Mouse (Mus musculus): ENCODE data around the gene Ebf1. TPM values are rescaled to one million over a fixed set of nuclear protein-coding genes. Genes with fewer than 3 reads are reported as not detected.

Ebf1 gene
- polyA plus RNA-seq, 1 experiment from 2014 or later: 111 TPM

GRCm38 (mm10) chr11:44622023-44622731 lies 5.1 kb downstream of the Ebf1 start:
- H3K9ac ChIP-seq (ENCODE audit: low read depth, low read length): 0 out of 2 replicates have a peak overlapping the region, but pooled peaks have one; percentile 7
- H3K4me1 ChIP-seq (replicated peaks; ENCODE audit: control insufficient read depth, insufficient read depth, low read length): peaks cover 5% of the 10 kb centered on the region; the same call in 1 of the 2 replicates
- DNase-seq (ENCODE audit: low spot score) (peak; percentile 64), ATAC-seq (ENCODE audit: low FRiP score) (no peak)
- peaks cover 8% of the 10 kb centered on the region; the same call in 1 of the 2 replicates for H3K27me3 ChIP-seq (ENCODE audit: control insufficient read depth, insufficient read depth, low read length)
- peak overlapping the region; percentile 50 for H3K4me2 ChIP-seq (replicated peaks; ENCODE audit: low read depth, low read length)
- no peak overlapping the region for H3K27ac ChIP-seq (ENCODE audit: low read depth, low read length)
- no peaks in the 10 kb centered on the region for H3K9me3 ChIP-seq (ENCODE audit: control insufficient read depth, low read length)
- H3K36me3 ChIP-seq (ENCODE audit: control insufficient read depth, insufficient read depth, low read length): no peaks in the 10 kb centered on the region
- H3K4me3 ChIP-seq (ENCODE audit: low read depth, low read length): peak overlapping the region; percentile 24; the same call in 1 of the 2 replicates
- WGBS: 23% methylated on average over 11 of the region's 11 CpGs

DNA sequence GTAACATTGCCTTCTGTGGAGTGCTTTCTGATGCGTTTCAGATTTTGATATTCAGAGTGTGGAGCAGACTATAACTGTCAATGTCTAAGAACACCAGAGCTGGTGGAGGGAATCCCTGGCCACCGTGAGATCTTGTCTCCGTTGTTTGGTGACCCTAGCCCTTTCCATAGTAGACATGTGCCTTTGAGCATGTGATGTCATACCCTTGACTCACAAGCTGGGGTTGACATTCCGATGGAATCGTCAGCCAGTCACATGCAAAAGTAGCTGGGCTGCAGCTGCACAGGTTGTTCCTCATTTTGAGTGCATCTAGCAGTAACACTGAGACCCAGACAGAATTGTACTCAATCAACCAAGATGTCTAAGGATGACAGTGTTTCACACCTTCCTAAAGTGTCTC lies 7.4 kb downstream of the Ebf1 start:
- Histone ChIP-seq H3K27me3 (ENCODE audit: control insufficient read depth, insufficient read depth, low read length) (peaks cover 8% of the 10 kb centered on the region; the same call in 1 of the 2 replicates), H3K27ac (ENCODE audit: low read depth, low read length) (no peak overlapping the region), H3K4me2 (replicated peaks; ENCODE audit: low read depth, low read length) (no peak overlapping the region), H3K4me3 (ENCODE audit: low read depth, low read length) (no peak overlapping the region), H3K4me1 (replicated peaks; ENCODE audit: control insufficient read depth, insufficient read depth, low read length) (peaks cover 8% of the 10 kb centered on the region; the same call in 1 of the 2 replicates), H3K36me3 (ENCODE audit: control insufficient read depth, insufficient read depth, low read length) (no peaks in the 10 kb centered on the region), H3K9me3 (ENCODE audit: control insufficient read depth, low read length) (no peaks in the 10 kb centered on the region), H3K9ac (ENCODE audit: low read depth, low read length) (no peak overlapping the region)
- WGBS: 72% methylated on average over 5 of the region's 5 CpGs
- ATAC-seq (ENCODE audit: low FRiP score) (no peak), DNase-seq (ENCODE audit: low spot score) (no peak)

DNA sequence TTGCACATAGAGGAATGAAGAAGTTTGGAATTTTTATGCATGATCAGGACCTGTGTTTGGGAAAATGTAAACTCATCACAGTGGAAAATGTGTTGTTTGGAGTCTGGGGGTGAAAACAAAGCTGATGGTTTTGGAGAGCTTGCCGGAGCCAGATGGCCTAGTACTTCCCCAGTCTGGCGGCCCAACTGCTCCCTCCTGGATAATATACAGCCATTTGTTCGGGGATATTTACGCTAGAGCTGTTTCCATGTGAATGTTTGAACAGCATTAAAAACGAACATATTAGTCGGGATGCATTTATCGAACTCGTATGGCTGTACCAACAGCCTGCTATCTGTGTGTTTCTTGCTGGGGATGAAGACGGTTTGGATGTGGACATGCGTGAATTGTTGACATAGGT lies 8.9 kb downstream of the Ebf1 start:
- DNase-seq (ENCODE audit: low spot score) (no peak), ATAC-seq (ENCODE audit: low FRiP score) (no peak)
- Histone ChIP-seq H3K27me3 (ENCODE audit: control insufficient read depth, insufficient read depth, low read length) (peaks cover 7% of the 10 kb centered on the region; the same call in 1 of the 2 replicates), H3K9ac (ENCODE audit: low read depth, low read length) (no peak overlapping the region), H3K4me1 (replicated peaks; ENCODE audit: control insufficient read depth, insufficient read depth, low read length) (peaks cover 8% of the 10 kb centered on the region; the same call in 1 of the 2 replicates), H3K4me2 (replicated peaks; ENCODE audit: low read depth, low read length) (no peak overlapping the region), H3K27ac (ENCODE audit: low read depth, low read length) (no peak overlapping the region), H3K9me3 (ENCODE audit: control insufficient read depth, low read length) (no peaks in the 10 kb centered on the region), H3K4me3 (ENCODE audit: low read depth, low read length) (no peak overlapping the region), H3K36me3 (ENCODE audit: control insufficient read depth, insufficient read depth, low read length) (no peaks in the 10 kb centered on the region)
- 77% methylated on average over 10 of the region's 10 CpGs for WGBS

- 0 out of 2 replicates have a peak, but pooled peaks cover 3% of the 10 kb centered on the region for H3K4me1 ChIP-seq (replicated peaks; ENCODE audit: control insufficient read depth, insufficient read depth, low read length)
- H3K27me3 ChIP-seq (ENCODE audit: control insufficient read depth, insufficient read depth, low read length): no peaks in the 10 kb centered on the region
- H3K27ac ChIP-seq (ENCODE audit: low read depth, low read length): 0 out of 2 replicates have a peak overlapping the region, but pooled peaks have one; percentile 17
- no peaks in the 10 kb centered on the region for H3K9me3 ChIP-seq (ENCODE audit: control insufficient read depth, low read length)
- H3K9ac ChIP-seq (ENCODE audit: low read depth, low read length): no peak overlapping the region
- H3K36me3 ChIP-seq (ENCODE audit: control insufficient read depth, insufficient read depth, low read length): no peaks in the 10 kb centered on the region
- H3K4me2 ChIP-seq (replicated peaks; ENCODE audit: low read depth, low read length): no peak overlapping the region
- no peak overlapping the region for H3K4me3 ChIP-seq (ENCODE audit: low read depth, low read length)
- WGBS: 45% methylated on average over 4 of the region's 4 CpGs
- DNase-seq (ENCODE audit: low spot score): no peak
- peak; percentile 70; the same call in 1 of the 2 replicates for ATAC-seq (ENCODE audit: low FRiP score)
These were observed 11.3 kb downstream of the Ebf1 start for GRCm38 (mm10) chr11:44628412-44628811.

DNA sequence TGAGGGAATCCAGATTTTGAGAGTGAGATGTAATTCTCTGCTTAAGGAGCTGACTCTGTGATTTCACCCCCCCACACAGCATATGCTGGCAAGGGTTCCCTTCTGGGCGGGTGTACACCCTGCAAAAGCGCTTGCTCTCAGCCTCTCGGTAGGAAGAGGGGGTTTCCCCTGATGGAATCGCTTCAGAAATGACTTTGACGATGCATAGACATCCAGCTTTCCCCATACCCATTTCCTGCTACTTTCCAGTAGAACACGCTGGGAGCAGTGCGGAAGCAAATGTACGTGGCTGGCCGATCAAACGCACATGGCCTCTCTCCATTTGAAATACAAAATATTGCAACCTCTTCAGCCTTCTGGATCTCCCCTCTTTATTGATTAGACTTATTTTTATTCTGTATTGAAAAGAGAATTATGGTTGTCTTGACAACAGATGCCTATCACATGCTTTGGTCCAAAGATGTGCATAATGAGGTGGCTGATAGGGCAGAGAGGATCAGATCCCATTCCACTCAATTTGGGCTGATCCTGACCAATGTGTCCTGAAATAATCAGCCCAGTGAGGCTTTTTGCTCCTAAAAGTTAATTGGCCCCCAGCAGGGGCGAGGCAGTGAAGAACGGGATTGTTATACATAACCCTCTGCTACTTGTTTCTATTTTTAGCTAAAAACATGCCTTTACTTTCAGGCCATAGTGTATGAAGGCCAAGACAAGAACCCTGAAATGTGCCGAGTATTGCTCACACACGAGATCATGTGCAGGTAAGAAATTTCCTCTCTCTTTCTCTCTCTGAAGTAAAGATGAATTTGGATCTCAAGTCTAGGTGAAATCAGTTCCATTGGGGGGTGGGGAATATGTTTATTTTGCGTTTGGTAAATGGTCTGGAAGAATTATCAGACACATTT lies 15.2 kb downstream of the Ebf1 start:
- ATAC-seq (ENCODE audit: low FRiP score): no peak
- H3K4me2 ChIP-seq (replicated peaks; ENCODE audit: low read depth, low read length): no peak overlapping the region
- WGBS: 89% methylated on average over 15 of the region's 15 CpGs
- no peak overlapping the region for H3K9ac ChIP-seq (ENCODE audit: low read depth, low read length)
- no peaks in the 10 kb centered on the region for H3K36me3 ChIP-seq (ENCODE audit: control insufficient read depth, insufficient read depth, low read length)
- no peak overlapping the region for H3K4me3 ChIP-seq (ENCODE audit: low read depth, low read length)
- H3K27ac ChIP-seq (ENCODE audit: low read depth, low read length): no peak overlapping the region
- H3K27me3 ChIP-seq (ENCODE audit: control insufficient read depth, insufficient read depth, low read length): no peaks in the 10 kb centered on the region
- 0 out of 2 replicates have a peak, but pooled peaks cover 3% of the 10 kb centered on the region for H3K4me1 ChIP-seq (replicated peaks; ENCODE audit: control insufficient read depth, insufficient read depth, low read length)
- no peaks in the 10 kb centered on the region for H3K9me3 ChIP-seq (ENCODE audit: control insufficient read depth, low read length)
- no peak for DNase-seq (ENCODE audit: low spot score)

DNA sequence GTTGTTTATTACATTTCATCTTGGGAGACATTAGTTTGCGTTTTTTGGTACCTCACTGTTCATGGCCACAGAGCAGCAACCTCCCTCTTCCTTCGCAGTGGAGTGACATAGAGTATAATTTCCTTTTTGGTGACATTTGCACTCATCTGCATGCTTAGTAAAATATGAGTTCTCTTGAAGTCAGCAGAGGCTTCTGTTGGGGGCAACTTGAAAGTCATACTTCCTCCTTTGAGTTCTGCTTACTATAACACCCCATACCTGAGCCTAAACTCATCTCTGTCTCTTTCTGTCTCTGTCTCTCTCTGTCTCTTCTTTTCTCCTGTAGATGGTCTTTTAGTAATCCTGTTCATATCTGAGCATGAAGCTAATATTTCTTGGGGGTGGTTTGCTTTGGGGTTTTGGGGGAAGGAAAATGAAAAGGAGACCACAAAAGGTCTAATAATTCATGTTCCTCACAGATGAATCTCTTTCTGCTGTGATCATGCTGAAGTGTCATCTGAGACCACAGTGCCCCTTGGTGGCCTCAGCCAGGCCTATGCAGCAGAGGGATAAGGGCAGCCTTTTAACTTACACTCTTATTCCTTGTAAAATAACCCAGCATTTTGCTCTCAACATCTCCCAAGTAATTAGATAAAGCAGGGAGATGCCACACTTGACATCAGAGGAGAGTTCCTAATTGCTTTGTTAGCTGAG lies 16.0 kb downstream of the Ebf1 start:
- DNase-seq (ENCODE audit: low spot score) (no peak), ATAC-seq (ENCODE audit: low FRiP score) (no peak)
- H3K9ac ChIP-seq (ENCODE audit: low read depth, low read length): no peak overlapping the region
- WGBS: 85% methylated on average over 2 of the region's 2 CpGs
- H3K9me3 ChIP-seq (ENCODE audit: control insufficient read depth, low read length): no peaks in the 10 kb centered on the region
- no peaks in the 10 kb centered on the region for H3K27me3 ChIP-seq (ENCODE audit: control insufficient read depth, insufficient read depth, low read length)
- H3K4me2 ChIP-seq (replicated peaks; ENCODE audit: low read depth, low read length): no peak overlapping the region
- no peak overlapping the region for H3K27ac ChIP-seq (ENCODE audit: low read depth, low read length)
- H3K4me1 ChIP-seq (replicated peaks; ENCODE audit: control insufficient read depth, insufficient read depth, low read length): 0 out of 2 replicates have a peak, but pooled peaks cover 3% of the 10 kb centered on the region
- H3K36me3 ChIP-seq (ENCODE audit: control insufficient read depth, insufficient read depth, low read length): no peaks in the 10 kb centered on the region
- no peak overlapping the region for H3K4me3 ChIP-seq (ENCODE audit: low read depth, low read length)

DNA sequence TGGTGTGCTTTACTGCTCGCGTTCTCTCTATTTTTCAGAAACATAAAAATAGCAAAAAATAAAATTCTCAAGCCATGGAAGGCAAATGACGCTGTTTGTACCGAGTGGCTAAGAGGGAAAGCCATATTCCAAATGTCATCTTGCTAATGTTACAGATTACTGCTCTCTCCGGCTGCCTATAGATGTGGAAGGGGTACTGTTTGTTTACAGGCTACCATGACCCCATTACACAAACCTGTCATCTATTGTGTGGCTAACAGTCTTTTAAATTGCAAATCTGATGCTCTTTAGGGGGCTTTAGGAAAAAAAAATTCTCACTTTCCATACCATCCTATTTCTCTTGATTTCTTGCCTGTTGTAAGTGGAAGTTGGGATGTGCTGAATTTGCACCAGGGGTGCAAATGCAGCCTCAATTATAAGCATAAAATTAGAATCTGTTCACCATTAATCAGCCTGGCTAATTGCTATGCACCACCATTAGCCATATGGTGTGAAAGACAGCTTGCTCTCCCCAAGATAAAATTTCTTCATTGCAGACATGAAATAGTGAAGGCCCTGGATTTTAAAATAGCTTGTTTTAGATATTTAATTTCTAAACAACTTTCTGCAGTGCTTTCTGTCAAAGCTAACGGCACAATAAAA lies 17.6 kb downstream of the Ebf1 start:
- H3K27ac ChIP-seq (ENCODE audit: low read depth, low read length): 0 out of 2 replicates have a peak overlapping the region, but pooled peaks have one; percentile 12
- no peaks in the 10 kb centered on the region for H3K36me3 ChIP-seq (ENCODE audit: control insufficient read depth, insufficient read depth, low read length)
- 69% methylated on average over 6 of the region's 6 CpGs for WGBS
- ATAC-seq (ENCODE audit: low FRiP score) (peak; percentile 71; the same call in 1 of the 2 replicates), DNase-seq (ENCODE audit: low spot score) (no peak)
- no peaks in the 10 kb centered on the region for H3K4me1 ChIP-seq (replicated peaks; ENCODE audit: control insufficient read depth, insufficient read depth, low read length)
- no peak overlapping the region for H3K9ac ChIP-seq (ENCODE audit: low read depth, low read length)
- no peaks in the 10 kb centered on the region for H3K9me3 ChIP-seq (ENCODE audit: control insufficient read depth, low read length)
- no peak overlapping the region for H3K4me2 ChIP-seq (replicated peaks; ENCODE audit: low read depth, low read length)
- H3K27me3 ChIP-seq (ENCODE audit: control insufficient read depth, insufficient read depth, low read length): no peaks in the 10 kb centered on the region
- no peak overlapping the region for H3K4me3 ChIP-seq (ENCODE audit: low read depth, low read length)

DNA sequence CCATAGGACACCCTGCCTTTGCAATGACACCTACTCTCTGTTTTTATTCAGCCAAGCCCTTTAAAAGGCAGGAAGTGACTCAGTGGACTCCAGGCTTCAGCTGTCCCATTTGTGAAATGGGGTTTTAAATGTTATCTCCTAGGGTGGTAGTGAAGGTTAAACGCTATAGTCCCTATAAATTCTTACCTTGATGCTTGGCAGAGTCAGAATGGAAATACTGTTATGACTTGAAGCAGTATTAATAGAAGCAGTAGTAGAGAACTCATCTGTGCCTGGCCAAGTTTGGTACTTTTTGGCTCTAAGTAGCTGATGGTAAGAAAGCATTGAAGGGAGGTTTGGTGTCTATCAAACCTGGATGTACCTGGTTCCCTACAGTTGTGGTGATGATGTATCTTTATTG lies 19.1 kb downstream of the Ebf1 start:
- H3K4me3 ChIP-seq (ENCODE audit: low read depth, low read length): no peak overlapping the region
- no peak overlapping the region for H3K27ac ChIP-seq (ENCODE audit: low read depth, low read length)
- DNase-seq (ENCODE audit: low spot score) (no peak), ATAC-seq (ENCODE audit: low FRiP score) (no peak)
- no peaks in the 10 kb centered on the region for H3K4me1 ChIP-seq (replicated peaks; ENCODE audit: control insufficient read depth, insufficient read depth, low read length)
- H3K9me3 ChIP-seq (ENCODE audit: control insufficient read depth, low read length): no peaks in the 10 kb centered on the region
- H3K9ac ChIP-seq (ENCODE audit: low read depth, low read length): no peak overlapping the region
- WGBS: 89% methylated on average over 1 of the region's 1 CpGs
- H3K27me3 ChIP-seq (ENCODE audit: control insufficient read depth, insufficient read depth, low read length): no peaks in the 10 kb centered on the region
- no peak overlapping the region for H3K4me2 ChIP-seq (replicated peaks; ENCODE audit: low read depth, low read length)
- no peaks in the 10 kb centered on the region for H3K36me3 ChIP-seq (ENCODE audit: control insufficient read depth, insufficient read depth, low read length)
